Mouse (Mus musculus): ENCODE data around the gene Icam2. TPM values are rescaled to one million over a fixed set of nuclear protein-coding genes. Genes with fewer than 3 reads are reported as not detected.

Icam2 gene
- 6.2 and 23.4 TPM in 2 replicates for polyA plus RNA-seq (2011; ENCODE audit: insufficient read depth, insufficient read length, low replicate concordance, missing spikeins)

GRCm38 (mm10) chr11:106387791-106388216 is at the start of gene Icam2:
TSS of gene Icam2 (minus strand) at chr11:106388075.
- under 1% methylated on average over 6 of the region's 6 CpGs for WGBS
- TF ChIP-seq POLR2A (IDR thresholded peaks at IDR 0.05; ENCODE audit: borderline replicate concordance, control insufficient read depth, low read depth, low read length) (no peak), CTCF (IDR thresholded peaks at IDR 0.05; ENCODE audit: control insufficient read depth, insufficient read depth, low read length) (no peak)
- peak within 1 kb of the TSS; percentile 92 for H3K27ac ChIP-seq (ENCODE audit: control insufficient read depth, insufficient read depth, low read depth, low read length, poor library complexity)
- peak within 1 kb of the TSS; percentile 71 for H3K4me3 ChIP-seq (replicated peaks; ENCODE audit: control insufficient read depth, low read depth, low read length)
- peaks cover 5% of the 10 kb centered on the region for H3K4me1 ChIP-seq (ENCODE audit: control insufficient read depth, insufficient read depth, low read length)

DNA sequence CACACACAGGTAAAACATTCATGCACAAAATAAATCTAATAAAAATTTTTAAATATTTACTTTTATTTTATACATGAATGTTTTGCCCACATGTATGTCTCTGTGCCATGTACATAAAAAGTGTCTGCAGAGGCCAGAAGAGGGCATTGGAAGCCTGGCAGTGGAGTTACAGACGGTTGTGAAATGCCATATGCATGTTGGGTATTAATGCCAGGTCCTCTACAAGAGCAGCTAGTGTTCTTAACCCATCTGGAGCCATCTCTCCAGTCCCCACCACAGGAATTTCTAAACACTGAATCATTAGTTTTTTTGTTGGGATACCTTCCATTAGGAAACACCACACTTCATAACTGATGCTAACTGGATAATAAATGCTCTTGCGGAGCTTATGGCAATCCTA is 49.7 kb upstream of the Icam2 start:
- WGBS = 74% methylated on average over 2 of the region's 2 CpGs
- Histone ChIP-seq H3K27ac (ENCODE audit: control insufficient read depth, insufficient read depth, low read depth, low read length, poor library complexity) (no peak overlapping the region), H3K4me3 (replicated peaks; ENCODE audit: control insufficient read depth, low read depth, low read length) (no peak overlapping the region), H3K4me1 (ENCODE audit: control insufficient read depth, insufficient read depth, low read length) (no peaks in the 10 kb centered on the region)
- TF ChIP-seq CTCF (IDR thresholded peaks at IDR 0.05; ENCODE audit: control insufficient read depth, insufficient read depth, low read length) (no peak), POLR2A (IDR thresholded peaks at IDR 0.05; ENCODE audit: borderline replicate concordance, control insufficient read depth, low read depth, low read length) (no peak)

GRCm38 (mm10) chr11:106437039-106437438 is 49.2 kb upstream of the Icam2 start:
- Histone ChIP-seq H3K4me3 (replicated peaks; ENCODE audit: control insufficient read depth, low read depth, low read length) (no peak overlapping the region), H3K4me1 (ENCODE audit: control insufficient read depth, insufficient read depth, low read length) (no peaks in the 10 kb centered on the region), H3K27ac (ENCODE audit: control insufficient read depth, insufficient read depth, low read depth, low read length, poor library complexity) (no peak overlapping the region)
- WGBS = 76% methylated on average over 5 of the region's 5 CpGs
- TF ChIP-seq CTCF (IDR thresholded peaks at IDR 0.05; ENCODE audit: control insufficient read depth, insufficient read depth, low read length) (no peak), POLR2A (IDR thresholded peaks at IDR 0.05; ENCODE audit: borderline replicate concordance, control insufficient read depth, low read depth, low read length) (no peak)

GRCm38 (mm10) chr11:106430392-106430791 is 42.5 kb upstream of the Icam2 start:
- Histone ChIP-seq H3K4me3 (replicated peaks; ENCODE audit: control insufficient read depth, low read depth, low read length) (no peak overlapping the region), H3K4me1 (ENCODE audit: control insufficient read depth, insufficient read depth, low read length) (peaks cover 6% of the 10 kb centered on the region), H3K27ac (ENCODE audit: control insufficient read depth, insufficient read depth, low read depth, low read length, poor library complexity) (no peak overlapping the region)
- TF ChIP-seq CTCF (IDR thresholded peaks at IDR 0.05; ENCODE audit: control insufficient read depth, insufficient read depth, low read length) = no peak
- no peak for TF ChIP-seq POLR2A (IDR thresholded peaks at IDR 0.05; ENCODE audit: borderline replicate concordance, control insufficient read depth, low read depth, low read length)
- WGBS = 75% methylated on average over 5 of the region's 5 CpGs

- 32% methylated on average over 4 of the region's 4 CpGs for WGBS
- Histone ChIP-seq H3K27ac (ENCODE audit: control insufficient read depth, insufficient read depth, low read depth, low read length, poor library complexity) (no peak overlapping the region), H3K4me1 (ENCODE audit: control insufficient read depth, insufficient read depth, low read length) (peaks cover 6% of the 10 kb centered on the region), H3K4me3 (replicated peaks; ENCODE audit: control insufficient read depth, low read depth, low read length) (no peak overlapping the region)
- no peak for TF ChIP-seq CTCF (IDR thresholded peaks at IDR 0.05; ENCODE audit: control insufficient read depth, insufficient read depth, low read length)
- TF ChIP-seq POLR2A (IDR thresholded peaks at IDR 0.05; ENCODE audit: borderline replicate concordance, control insufficient read depth, low read depth, low read length) = no peak
These were observed 41.8 kb upstream of the Icam2 start for GRCm38 (mm10) chr11:106429689-106430088.

GRCm38 (mm10) chr11:106428556-106428955 is 40.7 kb upstream of the Icam2 start:
- Histone ChIP-seq H3K4me3 (replicated peaks; ENCODE audit: control insufficient read depth, low read depth, low read length) (no peak overlapping the region), H3K27ac (ENCODE audit: control insufficient read depth, insufficient read depth, low read depth, low read length, poor library complexity) (no peak overlapping the region; the same call in 1 of the 2 replicates), H3K4me1 (ENCODE audit: control insufficient read depth, insufficient read depth, low read length) (peaks cover 6% of the 10 kb centered on the region)
- 51% methylated on average over 2 of the region's 2 CpGs for WGBS
- TF ChIP-seq CTCF (IDR thresholded peaks at IDR 0.05; ENCODE audit: control insufficient read depth, insufficient read depth, low read length) (no peak), POLR2A (IDR thresholded peaks at IDR 0.05; ENCODE audit: borderline replicate concordance, control insufficient read depth, low read depth, low read length) (no peak)

- Histone ChIP-seq H3K4me1 (ENCODE audit: control insufficient read depth, insufficient read depth, low read length) (peaks cover 6% of the 10 kb centered on the region), H3K4me3 (replicated peaks; ENCODE audit: control insufficient read depth, low read depth, low read length) (no peak overlapping the region), H3K27ac (ENCODE audit: control insufficient read depth, insufficient read depth, low read depth, low read length, poor library complexity) (no peak overlapping the region; the same call in 1 of the 2 replicates)
- TF ChIP-seq POLR2A (IDR thresholded peaks at IDR 0.05; ENCODE audit: borderline replicate concordance, control insufficient read depth, low read depth, low read length) (no peak), CTCF (IDR thresholded peaks at IDR 0.05; ENCODE audit: control insufficient read depth, insufficient read depth, low read length) (no peak)
- 7% methylated on average over 4 of the region's 4 CpGs for WGBS
These were observed 40.2 kb upstream of the Icam2 start for GRCm38 (mm10) chr11:106428106-106428505.

DNA sequence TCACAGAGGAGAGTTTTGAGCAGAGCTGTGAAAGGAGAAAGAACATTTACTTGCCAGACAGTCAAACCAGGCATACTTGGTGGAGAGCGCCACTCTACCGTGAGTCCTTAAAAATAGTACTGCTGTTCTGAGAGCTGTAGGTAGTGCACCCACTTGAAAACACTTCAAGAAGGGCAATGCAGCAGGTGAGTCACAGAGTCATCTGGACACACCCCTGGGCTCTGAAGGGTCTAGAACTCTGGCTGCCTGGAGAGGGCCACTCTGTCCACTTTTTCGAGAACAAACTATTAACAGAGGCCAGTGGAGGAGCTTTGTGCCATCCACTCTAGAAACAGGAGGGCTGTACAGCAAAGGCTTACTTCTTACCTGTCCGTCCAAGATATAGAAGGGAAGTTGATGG is 38.6 kb upstream of the Icam2 start:
- TF ChIP-seq POLR2A (IDR thresholded peaks at IDR 0.05; ENCODE audit: borderline replicate concordance, control insufficient read depth, low read depth, low read length) (no peak), CTCF (IDR thresholded peaks at IDR 0.05; ENCODE audit: control insufficient read depth, insufficient read depth, low read length) (no peak)
- Histone ChIP-seq H3K4me1 (ENCODE audit: control insufficient read depth, insufficient read depth, low read length) (peaks cover 6% of the 10 kb centered on the region), H3K27ac (ENCODE audit: control insufficient read depth, insufficient read depth, low read depth, low read length, poor library complexity) (no peak overlapping the region), H3K4me3 (replicated peaks; ENCODE audit: control insufficient read depth, low read depth, low read length) (no peak overlapping the region)
- 90% methylated on average over 4 of the region's 4 CpGs for WGBS

DNA sequence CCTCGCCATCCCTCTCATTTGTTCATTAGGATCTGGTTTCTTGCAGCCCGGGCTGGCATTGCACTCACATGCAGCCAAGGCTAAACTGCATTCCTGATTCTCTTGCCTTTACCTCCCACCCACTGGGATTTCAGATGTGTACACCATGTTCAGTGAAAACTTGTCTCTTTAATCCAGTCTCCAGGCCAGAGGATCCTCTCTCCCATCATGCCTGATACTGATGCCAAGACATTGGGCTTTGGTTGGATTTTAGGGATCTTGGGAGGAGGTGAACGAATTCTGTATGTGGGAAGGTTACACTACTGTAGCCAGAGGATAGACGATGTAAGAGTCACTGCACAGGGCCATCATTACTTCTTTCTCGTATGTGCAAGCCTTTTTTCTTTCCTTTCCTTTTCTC is 37.3 kb upstream of the Icam2 start:
- TF ChIP-seq POLR2A (IDR thresholded peaks at IDR 0.05; ENCODE audit: borderline replicate concordance, control insufficient read depth, low read depth, low read length) = no peak
- no peak for TF ChIP-seq CTCF (IDR thresholded peaks at IDR 0.05; ENCODE audit: control insufficient read depth, insufficient read depth, low read length)
- H3K4me1 ChIP-seq (ENCODE audit: control insufficient read depth, insufficient read depth, low read length) = peaks cover 7% of the 10 kb centered on the region
- 86% methylated on average over 5 of the region's 5 CpGs for WGBS
- H3K27ac ChIP-seq (ENCODE audit: control insufficient read depth, insufficient read depth, low read depth, low read length, poor library complexity) = no peak overlapping the region
- H3K4me3 ChIP-seq (replicated peaks; ENCODE audit: control insufficient read depth, low read depth, low read length) = no peak overlapping the region
